Mouse (Mus musculus): ENCODE measurements at regions not wholly inside any gene's neighbourhood (a gene's known extent, or its start where the extent isn't known, plus 50 kb on each side); places are given as distances from the start of the nearest gene placed in this dataset.

GRCm38 (mm10) chr3:148644924-148645323 lies 345.4 kb downstream of the Adgrl2 start:
- TF ChIP-seq CTCF (IDR thresholded peaks at IDR 0.05; ENCODE audit: borderline replicate concordance, extremely low read depth, insufficient read depth, insufficient read length) (no peak), POLR2A (IDR thresholded peaks at IDR 0.05; ENCODE audit: borderline replicate concordance, extremely low read depth, insufficient read depth, insufficient read length, poor library complexity, severe bottlenecking) (no peak)
